Mouse (Mus musculus): ENCODE data around the gene Ube4a.

DNA sequence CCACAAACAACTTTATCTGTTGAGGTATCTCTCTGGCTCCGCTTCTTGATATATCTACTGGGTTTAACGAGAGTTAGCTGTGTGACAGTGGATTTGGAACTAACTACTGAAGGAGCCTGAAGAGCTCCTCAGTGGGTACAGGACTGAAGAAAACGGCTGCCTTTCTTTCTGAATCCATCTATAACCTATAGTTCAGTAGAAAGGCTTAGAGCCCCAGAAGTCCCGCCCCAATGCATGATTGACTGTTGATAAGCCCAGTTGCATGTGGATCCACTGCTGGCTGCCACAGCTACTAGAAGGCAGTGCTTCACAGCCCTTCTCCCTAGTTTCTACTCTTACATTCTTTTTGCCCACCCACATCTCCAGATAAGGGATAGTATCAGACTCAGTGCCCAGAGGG, 45.1 kb upstream of the Ube4a start:
- TF ChIP-seq CTCF (IDR thresholded peaks at IDR 0.05; ENCODE audit: control insufficient read depth, insufficient read depth, insufficient replicate concordance, low read depth, low read length) (no peak), POLR2A (IDR thresholded peaks at IDR 0.05; ENCODE audit: control insufficient read depth, low read depth, low read length) (no peak)

Data from testis, adult 2 months (tissue).